Mouse (Mus musculus) left cerebral cortex, adult 2 months (tissue): ENCODE results near the gene Apol10b. TPM values are rescaled to one million over a fixed set of nuclear protein-coding genes. Genes with fewer than 3 reads are reported as not detected.
"Not testable (repeated sequence)": the region's sequence is repeated elsewhere in the genome, so short reads cannot be mapped to it uniquely, and the experiment has no call there.

ENCODE experiments used
- DNase-seq, 2 experiments: peaks; one replicate each; pipeline ENCODE4 v3.0.0; 2021 to 2022; ENCODE audit warnings: low spot score in 2 of 2, mixed read lengths in 1 of 2; ENCODE audit errors: extremely low spot score in 1 of 2
- H3K27ac ChIP-seq: fragments of 200-600 bp; 2 replicates; pipeline ENCODE4 v1.8.1; 2022
- H3K4me3 ChIP-seq: fragments of 200-600 bp; 2 replicates; pipeline ENCODE4 v1.8.1; 2022
- CTCF ChIP-seq: fragments of 200-600 bp; IDR thresholded peaks from 2 replicates; pipeline ENCODE4 v1.8.1; 2022; ENCODE audit warnings: antibody characterized with exemption, mild to moderate bottlenecking, moderate library complexity
- intact Hi-C: fragments of 180-260 bp; cut with DNase I; formaldehyde crosslinking; loops from one replicate; pipeline ENCODE4 v1.15.1; 2025
- long read RNA-seq, 2 experiments: library from polyadenylated mRNA; stranded (forward); transcript quantifications; one replicate each; pipeline ENCODE4 v2.0.0; 2021; ENCODE audit warnings: borderline mapping rate in 2 of 2
- total RNA-seq, 2 experiments: library from RNA; stranded (reverse); gene quantifications; 2 replicates each; pipeline ENCODE4 v1.2.3; 2021

Apol10b gene
- total RNA-seq, result under 1 TPM in 1 of 2 experiments, not detected in 1; 0.18 TPM
- long read RNA-seq, experiment 1, partial matches to known transcripts, result 0 of 1 reads
- long read RNA-seq, experiment 1, other reads (novel, unspliced or antisense), result 1 of 1 reads
- long read RNA-seq, experiment 2, partial matches to known transcripts, result 0 of 1 reads
- long read RNA-seq, experiment 2, other reads (novel, unspliced or antisense), result 1 of 1 reads

GRCm38 (mm10) chr15:77595961-77596360 lies at the start of gene Apol10b:
Apol10b (minus strand) TSS chr15:77596125.
- TF ChIP-seq CTCF, result no peak
- intact Hi-C loops, result no loop called here
- no peak for DNase-seq
- H3K4me3 ChIP-seq, result no peak within 1 kb of the TSS
- H3K27ac ChIP-seq, result no peak within 1 kb of the TSS

- DNase-seq, intact Hi-C loops, H3K27ac ChIP-seq, H3K4me3 ChIP-seq: not testable (repeated sequence)
These were observed 47.3 kb upstream of the Apol10b start, which contains the start of gene Apol11b for GRCm38 (mm10) chr15:77643176-77643575. Apol11b (minus strand) TSS chr15:77643286.

GRCm38 (mm10) chr15:77629822-77630221 lies 33.9 kb upstream of the Apol10b start:
- H3K27ac ChIP-seq, DNase-seq, intact Hi-C loops, H3K4me3 ChIP-seq: not testable (repeated sequence)

- intact Hi-C loops, DNase-seq, H3K27ac ChIP-seq: not testable (repeated sequence)
These were observed 32.7 kb upstream of the Apol10b start for GRCm38 (mm10) chr15:77628647-77629046.

GRCm38 (mm10) chr15:77626471-77626870 lies 30.5 kb upstream of the Apol10b start:
- intact Hi-C loops, H3K27ac ChIP-seq, H3K4me3 ChIP-seq, DNase-seq: not testable (repeated sequence)

More at GRCm38 (mm10) chr15:77628647-77629046, 32.7 kb upstream of the Apol10b start:
- not testable (repeated sequence) for H3K4me3 ChIP-seq

- TF ChIP-seq CTCF, result no peak
- intact Hi-C loops, result no loop called here
- no peak for DNase-seq
- Histone ChIP-seq H3K4me3 (no peak overlapping the region), H3K27ac (no peak overlapping the region)
These were observed 28.8 kb upstream of the Apol10b start for GRCm38 (mm10) chr15:77624710-77625109.

GRCm38 (mm10) chr15:77606069-77606468 lies 10.1 kb upstream of the Apol10b start:
- DNase-seq, result no peak
- intact Hi-C loops, result no loop called here
- H3K27ac ChIP-seq, result no peak overlapping the region
- no peak overlapping the region for H3K4me3 ChIP-seq
- no peak for TF ChIP-seq CTCF

- intact Hi-C loops, result loop anchor here (1.0 kb wide), 1 partner anchor 37 kb away; no protein-coding TSS in a partner anchor
- no peak for TF ChIP-seq CTCF
- no peak for DNase-seq
- Histone ChIP-seq H3K4me3 (no peak within 1 kb of the TSS), H3K27ac (no peak within 1 kb of the TSS)
These were observed 3.0 kb upstream of the Apol10b start, which contains the start of gene Gm36245 for GRCm38 (mm10) chr15:77598958-77599357. Gm36245 (plus strand) TSS chr15:77599258.

GRCm38 (mm10) chr15:77598429-77598828 lies 2.5 kb upstream of the Apol10b start:
- no peak overlapping the region for H3K27ac ChIP-seq
- intact Hi-C loops, result no loop called here
- no peak for DNase-seq
- H3K4me3 ChIP-seq, result no peak overlapping the region
- TF ChIP-seq CTCF, result no peak

- intact Hi-C loops, result no loop called here
- DNase-seq, result no peak
- Histone ChIP-seq H3K27ac (no peak overlapping the region), H3K4me3 (no peak overlapping the region)
- TF ChIP-seq CTCF, result no peak
These were observed 2.4 kb downstream of the Apol10b start for GRCm38 (mm10) chr15:77593557-77593956.

- intact Hi-C loops, result no loop called here
- TF ChIP-seq CTCF, result no peak
- Histone ChIP-seq H3K4me3 (no peak overlapping the region), H3K27ac (no peak overlapping the region)
- no peak for DNase-seq
These were observed 5.0 kb downstream of the Apol10b start for GRCm38 (mm10) chr15:77590881-77591280.

GRCm38 (mm10) chr15:77588981-77589380 lies 6.9 kb downstream of the Apol10b start:
- Histone ChIP-seq H3K27ac (no peak overlapping the region), H3K4me3 (no peak overlapping the region)
- intact Hi-C loops, result no loop called here
- no peak for DNase-seq
- no peak for TF ChIP-seq CTCF

GRCm38 (mm10) chr15:77587026-77587425 lies 8.9 kb downstream of the Apol10b start:
- Histone ChIP-seq H3K27ac (no peak overlapping the region), H3K4me3 (no peak overlapping the region)
- intact Hi-C loops, result no loop called here
- no peak for TF ChIP-seq CTCF
- DNase-seq, result no peak
